Mouse (Mus musculus) fibroblast of lung, adult 2 months (primary cell): ENCODE measurements at regions not wholly inside any gene's neighbourhood (a gene's known extent, or its start where the extent isn't known, plus 50 kb on each side); places are given as distances from the start of the nearest gene placed in this dataset.

Experiments
- DNase-seq: peaks from one replicate; pipeline ENCODE4 v3.0.0-alpha.2; 2011; ENCODE audit warnings: low read depth

DNA sequence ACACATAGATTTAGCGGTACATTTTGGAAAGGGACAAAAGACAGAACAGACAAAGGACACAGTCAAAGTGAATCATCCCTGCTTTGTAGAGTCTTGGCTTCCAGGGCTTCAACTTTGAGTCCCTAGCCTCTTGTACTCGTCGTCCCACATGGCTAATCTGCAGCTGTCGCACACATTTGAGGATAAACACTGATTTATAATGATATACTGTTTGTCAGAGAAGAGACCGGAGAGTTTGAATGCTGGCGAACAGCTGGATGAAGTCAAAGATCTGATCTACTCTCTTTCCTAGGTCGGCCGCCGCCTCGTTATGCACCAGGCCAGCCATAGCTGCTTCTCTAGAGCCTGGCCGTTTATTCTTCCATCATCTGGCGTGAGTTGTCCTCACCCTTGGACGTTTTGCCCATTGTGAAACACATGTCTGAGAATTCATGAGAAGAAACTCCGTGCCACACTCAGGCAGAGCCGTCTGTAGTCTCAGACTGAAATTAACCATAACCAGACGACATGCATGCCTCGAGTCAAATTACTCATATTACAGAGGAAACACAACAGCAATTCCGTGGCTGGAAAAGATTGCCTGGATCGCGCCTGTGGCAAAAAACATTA lies 448.4 kb upstream of the Rgma start:
- DNase-seq: peak; percentile 59

DNA sequence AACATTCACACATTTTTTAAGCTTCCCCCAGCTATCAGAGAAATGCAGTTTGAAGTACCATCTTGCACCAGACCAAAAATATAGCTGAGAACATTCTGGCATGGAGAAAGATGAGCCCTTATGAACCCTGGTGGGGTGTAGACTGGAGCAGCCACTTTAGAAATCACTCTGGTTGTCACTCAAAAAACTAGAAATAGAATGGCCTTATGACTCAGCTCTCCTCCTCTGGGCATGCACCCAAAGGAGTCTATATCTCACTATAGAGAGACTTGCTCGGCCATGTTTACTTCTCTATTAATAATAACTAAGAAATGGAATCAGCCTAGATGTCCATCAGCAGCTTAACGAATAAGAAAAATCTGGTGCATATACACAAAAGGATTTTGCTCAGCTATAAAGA lies 436.5 kb upstream of the Rgma start:
- no peak for DNase-seq

DNA sequence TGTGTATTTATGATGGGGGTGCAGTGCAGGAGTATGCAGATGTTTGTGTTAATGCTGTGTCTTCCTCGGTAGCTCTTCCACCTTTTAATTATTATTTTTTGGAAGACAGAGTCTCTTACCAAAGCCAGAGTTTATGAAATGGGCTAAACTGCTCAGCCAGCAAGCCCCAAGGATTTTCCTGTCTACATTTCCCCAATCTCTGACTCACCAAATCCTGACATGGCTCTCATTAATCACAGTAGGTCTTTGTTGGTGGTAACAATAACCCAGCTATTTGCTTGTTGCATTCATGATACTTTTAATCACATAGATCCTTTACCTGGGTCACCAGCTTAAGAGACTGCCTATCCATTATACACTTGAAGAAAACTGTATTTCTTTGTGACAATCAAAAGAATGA lies 427.8 kb upstream of the Rgma start:
- DNase-seq: peak; percentile 13

DNA sequence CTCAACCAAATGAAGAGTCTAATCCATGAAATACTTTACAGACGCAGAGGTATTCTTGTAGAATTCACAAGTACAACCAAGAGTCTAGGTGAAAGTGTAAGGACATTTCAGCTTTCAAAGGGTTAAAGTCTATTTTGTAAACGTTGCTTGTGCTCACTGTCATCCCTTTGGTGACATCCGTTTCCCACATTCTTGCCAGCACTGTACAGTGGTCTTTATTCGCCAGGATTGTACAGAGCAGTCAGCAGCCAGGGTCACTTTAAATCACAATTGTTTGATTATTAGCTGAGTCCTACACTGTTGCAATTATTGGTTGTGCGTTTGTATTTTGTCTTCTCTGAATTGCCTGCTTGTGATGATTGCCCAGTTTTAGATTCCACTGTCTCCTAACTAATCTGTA lies 427.3 kb upstream of the Rgma start:
- no peak for DNase-seq

DNA sequence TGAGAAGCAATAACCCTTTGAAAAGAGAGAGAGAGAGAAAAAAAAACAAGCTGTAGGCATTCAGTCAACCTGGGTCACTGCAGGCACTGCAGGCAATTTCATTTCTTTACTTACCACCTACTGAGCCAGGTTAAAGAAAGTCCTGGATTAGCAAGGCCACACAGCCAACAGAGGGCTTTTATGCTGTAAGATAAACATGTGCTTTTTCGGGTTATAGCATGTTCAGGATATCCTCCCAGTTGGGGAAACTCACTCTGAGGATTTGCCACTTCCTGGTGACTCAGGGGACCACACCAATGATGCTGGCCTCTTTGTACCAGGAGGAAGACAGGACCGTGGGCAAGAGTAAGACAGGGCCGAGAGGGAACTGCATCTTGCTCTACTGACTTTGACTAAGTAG lies 426.6 kb upstream of the Rgma start:
- DNase-seq: no peak

DNA sequence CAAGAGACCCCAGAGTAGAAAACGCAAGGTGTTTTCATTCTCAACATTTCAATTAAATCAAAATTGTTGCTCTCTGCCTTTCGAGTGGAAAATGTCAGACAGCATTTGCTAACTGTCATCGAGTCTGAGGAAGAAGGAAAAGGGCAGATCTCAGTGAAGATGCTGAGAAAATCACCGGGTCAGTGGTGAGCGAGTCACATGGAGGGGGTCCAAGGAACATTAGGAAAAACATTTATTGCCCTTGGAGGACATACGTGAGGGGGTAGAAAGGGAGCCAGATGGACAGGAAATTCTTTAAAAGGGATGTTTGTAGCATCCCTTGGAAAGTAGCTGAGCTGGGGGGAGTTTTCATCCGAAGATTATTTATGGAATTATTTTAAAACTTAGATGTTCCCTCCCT lies 425.4 kb upstream of the Rgma start:
- DNase-seq: no peak

DNA sequence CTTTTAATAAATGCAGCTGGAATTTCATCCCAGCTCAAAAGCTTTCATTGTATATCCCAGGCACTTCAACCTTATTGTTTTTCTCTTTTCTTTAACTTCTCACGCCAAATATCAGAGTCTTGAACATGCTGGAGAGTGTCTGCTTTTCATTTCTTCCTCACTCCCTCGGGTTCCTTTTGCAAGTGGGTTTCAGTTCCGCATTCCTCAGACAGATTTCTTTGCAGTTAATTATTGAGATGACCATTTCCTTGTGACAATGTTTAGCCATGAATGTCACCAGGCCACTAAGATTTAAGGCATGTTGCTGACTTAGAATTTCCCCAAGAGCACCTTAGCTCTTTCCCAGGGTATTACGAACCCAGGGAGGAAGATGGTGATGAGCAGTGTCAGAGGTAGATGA lies 417.6 kb upstream of the Rgma start:
- no peak for DNase-seq

DNA sequence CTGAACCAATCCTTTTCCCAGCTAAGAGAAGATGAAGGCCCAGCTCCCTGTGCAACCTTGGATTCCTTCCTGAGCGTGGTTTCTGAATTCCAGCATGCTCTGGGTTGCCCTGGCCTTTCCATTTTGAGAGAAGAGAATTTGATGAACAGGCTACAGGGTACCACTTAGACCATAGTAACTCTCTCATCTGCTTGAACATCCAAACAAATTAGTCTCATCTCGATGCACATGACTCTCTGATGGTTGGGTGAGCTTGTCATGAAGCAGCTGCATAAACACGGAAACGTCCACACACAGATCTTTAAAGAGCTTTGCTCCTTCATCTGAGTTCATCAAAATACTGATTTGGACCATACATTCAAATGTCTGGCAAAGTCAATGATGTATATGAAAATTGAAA lies 414.0 kb upstream of the Rgma start:
- DNase-seq: no peak

DNA sequence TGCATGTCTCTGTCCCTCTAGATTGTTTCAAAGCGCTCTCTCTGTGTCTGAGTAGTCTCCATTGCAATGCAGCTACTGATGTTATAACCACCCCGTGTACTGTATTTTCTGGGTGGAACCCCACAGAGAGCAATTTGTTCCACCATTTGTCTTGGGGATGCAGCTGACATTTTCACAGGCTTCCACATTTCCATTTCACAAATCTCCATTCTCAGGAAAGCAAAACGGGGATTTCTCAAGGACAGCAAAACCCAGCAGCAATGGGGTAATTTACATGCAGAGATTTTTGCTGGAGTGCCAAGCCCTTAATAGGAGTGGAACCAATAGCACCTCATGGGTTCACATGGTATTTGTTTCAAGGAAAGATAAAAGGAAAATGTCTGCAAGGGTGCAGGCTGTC lies 412.5 kb upstream of the Rgma start:
- DNase-seq: no peak

DNA sequence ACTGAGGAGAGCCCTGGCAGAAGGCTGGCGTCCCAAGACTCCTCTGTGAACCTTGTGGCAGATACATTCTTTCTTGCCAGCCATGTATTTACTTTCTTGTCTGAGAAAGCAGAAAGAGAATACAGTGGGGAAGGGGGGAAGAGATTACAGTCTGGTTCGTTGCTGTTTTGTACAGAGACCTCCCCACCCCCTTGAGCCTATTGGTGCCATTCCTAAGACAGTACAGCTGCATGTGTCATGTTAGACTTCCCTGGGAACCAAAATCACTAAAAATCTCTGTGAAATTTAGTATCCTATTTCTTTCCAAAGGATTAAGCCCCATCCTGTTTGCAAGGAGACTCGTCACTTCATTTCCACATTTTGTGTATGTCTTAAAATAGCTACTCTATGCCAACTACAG lies 411.4 kb upstream of the Rgma start:
- no peak for DNase-seq

DNA sequence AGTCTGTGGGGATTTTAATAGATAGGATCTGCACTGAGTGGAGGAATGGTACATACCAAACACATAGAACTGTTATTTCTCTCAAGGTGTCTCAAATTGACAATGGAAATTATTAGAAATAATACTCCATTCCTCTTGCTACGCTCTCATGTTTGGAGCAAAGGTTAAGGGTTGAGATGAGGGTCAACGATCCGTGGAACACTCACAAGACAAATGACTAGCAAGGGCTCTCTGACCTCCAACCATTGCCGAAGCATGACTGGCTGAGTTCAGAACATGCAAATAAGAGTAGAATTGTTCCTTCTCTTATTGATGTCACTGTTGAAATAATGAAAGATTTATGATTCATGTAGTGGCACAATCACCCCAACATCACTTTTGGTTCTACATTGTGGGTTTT lies 407.1 kb upstream of the Rgma start:
- no peak for DNase-seq

DNA sequence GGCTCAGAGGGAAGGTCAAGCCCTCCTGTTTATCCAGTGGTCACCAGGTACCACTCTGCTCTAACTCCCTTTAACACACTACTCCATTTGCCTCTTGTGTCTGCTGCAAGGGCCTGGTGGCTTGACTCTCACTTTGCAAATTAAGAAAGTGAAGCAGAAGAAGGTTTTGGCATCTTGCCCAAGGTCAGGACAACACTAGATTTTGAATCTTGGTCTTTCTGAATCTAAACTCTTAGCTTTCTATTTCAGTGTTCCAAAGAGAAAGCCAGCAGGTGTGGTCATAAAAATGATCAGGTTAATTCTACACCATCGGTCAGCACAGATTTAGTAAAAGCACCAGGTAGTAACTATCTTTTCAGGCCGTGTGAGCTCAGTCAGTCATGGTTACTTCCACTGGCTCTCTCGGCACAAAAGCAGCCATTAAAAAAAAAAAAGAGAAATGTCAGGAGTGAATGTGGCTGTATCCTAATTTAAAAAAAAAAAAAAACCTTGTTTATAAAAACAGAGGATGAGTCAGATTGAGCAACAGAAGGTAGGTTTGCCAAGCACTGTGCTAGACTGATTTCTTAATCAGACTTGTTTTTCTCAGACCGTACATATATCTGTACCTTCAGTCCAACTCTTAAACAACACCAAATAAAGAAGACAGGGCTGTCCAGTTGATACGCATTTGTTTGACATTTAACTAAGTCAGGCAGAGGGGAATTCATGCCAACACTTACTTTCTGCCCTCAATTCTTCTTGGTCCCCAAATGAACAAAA lies 403.6 kb upstream of the Rgma start:
- DNase-seq: peak; percentile 14

DNA sequence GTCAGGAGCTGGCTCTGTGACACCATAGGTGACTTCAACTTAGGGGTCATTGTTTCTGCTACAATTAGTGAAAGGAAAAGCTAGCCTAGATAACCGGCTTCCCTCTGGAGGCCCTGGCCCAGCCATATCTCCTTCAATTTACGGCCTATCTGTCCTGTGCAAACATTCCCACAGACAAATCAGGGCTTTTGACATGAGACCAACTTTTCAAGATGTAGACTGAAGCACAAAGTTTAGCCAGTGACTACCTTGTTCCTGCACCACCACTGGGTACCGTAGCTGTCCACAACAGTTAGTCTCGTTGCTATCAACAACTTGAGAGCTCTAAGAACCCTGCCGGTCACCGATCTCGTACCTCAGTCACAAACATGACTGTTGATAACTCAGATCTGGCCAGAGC lies 402.9 kb upstream of the Rgma start:
- DNase-seq: no peak

DNA sequence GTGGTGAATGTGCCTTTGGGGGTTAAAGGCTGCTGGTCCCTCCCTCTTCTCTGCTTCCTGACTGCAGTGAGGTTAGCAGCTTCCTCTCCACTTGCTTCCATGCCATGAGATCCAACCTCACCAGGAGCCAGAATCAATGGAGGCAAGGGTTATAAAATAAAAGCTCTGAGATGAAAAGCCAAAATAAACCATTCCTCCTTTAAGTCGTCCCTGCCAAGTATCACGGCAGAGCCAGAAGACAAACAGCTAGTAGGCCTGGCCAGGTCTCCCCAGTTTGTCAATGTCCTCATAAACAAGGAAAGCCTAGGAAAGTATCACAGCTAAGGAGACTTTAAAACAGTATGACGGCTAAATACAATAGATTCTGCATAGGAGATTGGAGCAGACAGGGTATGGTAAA lies 401.5 kb upstream of the Rgma start:
- no peak for DNase-seq

DNA sequence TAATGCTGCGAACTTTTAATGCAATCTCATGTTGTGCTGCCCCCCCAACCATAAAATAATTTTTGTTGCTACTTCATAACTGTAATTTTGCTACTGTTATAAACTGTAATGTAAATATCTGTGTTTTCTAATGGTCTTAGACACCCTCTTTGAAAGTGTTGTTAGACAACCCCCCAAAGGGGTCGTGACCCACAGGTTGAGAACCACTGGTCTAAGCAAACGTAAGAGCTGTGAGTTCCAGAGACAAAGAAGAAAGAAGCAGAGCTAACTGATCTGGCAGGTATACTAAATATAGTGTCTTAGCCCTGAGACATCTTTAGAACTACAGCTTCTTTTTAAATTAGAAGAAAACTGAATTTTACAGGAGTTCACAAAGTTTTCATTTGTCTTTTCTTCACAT lies 400.9 kb upstream of the Rgma start:
- no peak for DNase-seq

DNA sequence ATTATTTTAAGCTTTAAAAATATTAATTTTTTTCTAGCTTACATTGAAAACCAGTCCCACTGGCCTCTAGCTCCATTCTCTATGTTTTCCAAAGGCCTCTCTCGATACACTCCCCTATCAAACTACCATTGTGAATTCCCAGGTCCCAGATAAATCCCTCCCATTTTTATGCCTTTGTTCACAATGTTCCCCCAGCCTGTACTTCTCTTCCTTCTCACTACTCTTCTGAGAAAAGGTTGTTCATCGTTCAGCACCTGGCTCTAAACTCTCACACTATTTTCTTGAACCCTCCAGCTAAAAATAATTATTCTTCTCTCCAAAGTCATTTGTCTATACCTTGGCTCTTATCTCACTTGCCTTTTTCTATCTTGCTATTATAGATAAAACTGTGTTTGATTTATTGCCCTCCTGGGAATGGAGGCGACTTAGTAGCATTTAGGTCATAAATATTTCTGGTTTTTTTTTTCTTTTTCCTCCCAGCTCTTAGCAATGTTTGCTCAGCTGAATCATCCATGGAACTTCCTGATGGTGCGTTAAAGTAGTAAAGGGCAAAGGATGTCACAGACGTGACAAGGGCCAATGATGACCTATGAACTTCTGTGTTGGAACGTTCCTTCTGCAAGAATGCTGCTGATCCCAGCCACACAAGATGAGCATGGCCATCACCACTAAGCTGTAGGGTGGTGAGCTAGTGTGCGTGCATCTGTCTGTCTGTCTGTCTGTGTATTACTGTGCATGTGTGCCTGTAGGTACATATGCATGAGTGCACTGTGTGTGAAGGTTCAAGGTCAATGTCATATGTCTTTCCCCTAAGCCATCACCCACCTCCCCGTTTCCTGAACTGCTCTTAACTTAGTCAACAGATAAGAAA lies 384.5 kb upstream of the Rgma start:
- DNase-seq: no peak

DNA sequence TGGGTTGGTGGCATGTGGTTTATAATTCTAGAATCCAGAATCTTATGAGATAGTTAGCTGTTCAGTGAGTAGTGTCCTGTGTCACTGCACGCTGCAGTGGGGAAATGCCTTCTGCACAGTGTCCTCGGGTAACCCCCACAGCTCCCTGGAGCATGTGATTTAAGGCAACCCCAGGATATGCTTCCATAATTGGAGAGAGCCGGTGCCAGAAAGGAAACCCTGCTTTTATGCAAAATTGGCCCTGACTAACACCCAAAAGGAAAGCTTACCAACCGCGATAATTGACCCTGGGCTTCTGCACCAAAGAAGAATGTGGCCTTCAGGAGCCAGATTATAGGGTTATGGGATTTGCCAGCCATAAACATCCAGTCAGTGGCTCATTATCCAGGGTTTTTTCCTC lies 376.9 kb upstream of the Rgma start:
- peak; percentile 11 for DNase-seq

DNA sequence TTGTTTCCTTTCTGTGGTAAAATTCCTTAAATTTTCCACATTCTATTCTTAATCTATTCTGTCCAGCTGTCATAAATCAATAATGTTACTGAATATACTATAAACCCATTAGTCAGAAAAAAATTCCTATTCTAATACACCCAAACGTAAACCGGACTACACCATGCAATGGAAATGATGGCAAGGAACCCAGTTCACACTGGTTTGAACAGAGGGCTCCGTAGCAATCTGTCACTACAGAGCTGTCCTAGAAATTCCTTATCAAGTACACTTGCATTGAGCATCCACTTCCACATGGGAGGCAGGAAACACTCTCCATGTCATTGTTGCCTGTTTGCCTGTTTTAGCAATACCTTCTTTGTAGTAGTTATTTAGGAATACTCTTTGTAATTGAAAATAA lies 356.2 kb upstream of the Rgma start:
- DNase-seq: no peak

DNA sequence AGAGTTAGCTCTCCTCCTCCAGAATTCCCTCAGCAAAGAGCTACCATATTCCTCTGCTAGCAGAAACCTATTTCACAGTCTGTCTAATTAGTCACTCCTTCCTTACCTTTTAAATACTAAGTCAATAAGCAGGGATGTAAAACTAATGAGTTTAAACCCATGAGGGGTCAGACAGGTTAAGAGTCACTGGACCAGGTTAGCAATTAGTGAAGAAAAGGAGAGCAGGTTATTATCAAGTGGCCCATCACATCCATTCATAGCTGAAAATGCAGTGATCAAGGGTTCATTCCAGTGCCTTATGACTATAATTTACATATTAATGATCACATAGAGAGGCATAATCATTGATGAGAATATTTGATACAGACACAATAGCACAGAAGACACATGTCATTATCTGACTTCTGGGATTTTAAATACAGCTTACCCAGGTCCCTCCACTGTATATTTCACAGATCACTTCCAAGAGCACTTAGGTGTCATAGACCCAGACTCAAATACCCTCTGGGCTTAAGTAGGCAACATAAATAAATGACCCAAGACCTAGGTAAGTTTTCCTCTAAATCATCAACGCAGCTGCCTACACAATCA lies 355.4 kb upstream of the Rgma start:
- no peak for DNase-seq

DNA sequence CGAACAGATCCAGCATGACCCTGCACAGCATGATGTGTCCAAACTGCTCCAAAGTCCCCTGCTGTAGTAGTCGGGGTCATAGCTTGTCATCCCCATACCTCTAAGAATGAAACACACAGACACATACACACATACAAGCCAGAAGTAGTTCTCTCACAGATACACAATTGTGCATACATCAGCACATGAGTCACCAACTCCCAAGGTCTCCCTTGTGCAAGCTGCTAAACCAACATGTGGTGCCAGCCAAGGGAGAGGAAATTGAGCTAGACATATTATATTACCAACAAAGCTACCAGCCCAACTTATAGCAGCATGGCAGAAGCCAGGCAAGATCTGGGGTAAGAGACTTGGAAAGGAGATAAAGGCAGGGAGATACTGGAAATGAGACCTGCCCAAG lies 353.5 kb upstream of the Rgma start:
- peak; percentile 27 for DNase-seq

DNA sequence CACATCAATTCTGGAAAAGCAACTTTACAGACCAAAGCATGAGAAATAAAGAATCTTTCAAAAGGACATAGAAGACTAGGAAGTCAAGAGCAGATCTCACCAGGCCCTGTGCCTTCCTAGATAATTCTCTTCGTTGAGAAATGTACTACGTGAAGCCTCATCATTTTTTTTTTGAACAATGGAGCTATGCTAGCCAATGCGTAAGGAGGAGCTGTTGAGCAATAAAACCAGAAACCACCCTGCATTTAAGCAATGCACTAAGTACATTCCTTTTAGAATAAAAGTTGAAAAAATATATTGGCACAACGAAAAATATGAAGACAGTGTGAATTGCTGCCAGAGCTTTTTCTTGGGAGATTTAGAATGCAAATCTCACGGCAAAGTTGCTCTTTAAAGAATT lies 349.7 kb upstream of the Rgma start:
- DNase-seq: no peak

DNA sequence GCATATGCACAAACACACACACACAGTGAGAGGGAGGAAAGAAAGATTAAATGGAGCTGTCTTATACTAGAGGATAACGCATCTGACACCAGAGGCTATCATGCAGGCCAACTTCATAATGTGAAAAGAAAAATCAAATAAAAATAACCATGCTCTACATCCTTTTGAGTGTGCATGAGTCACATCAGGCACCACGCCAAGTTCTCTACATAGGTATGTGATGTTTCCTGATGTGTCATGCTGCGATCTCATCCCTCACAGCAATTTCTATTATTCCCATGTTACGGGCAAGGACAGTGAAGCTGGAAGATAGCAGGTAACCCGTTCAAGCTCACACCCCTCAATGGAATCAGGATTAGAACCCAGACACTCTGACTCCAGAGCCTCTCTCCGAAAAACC lies 346.4 kb upstream of the Rgma start:
- no peak for DNase-seq

DNA sequence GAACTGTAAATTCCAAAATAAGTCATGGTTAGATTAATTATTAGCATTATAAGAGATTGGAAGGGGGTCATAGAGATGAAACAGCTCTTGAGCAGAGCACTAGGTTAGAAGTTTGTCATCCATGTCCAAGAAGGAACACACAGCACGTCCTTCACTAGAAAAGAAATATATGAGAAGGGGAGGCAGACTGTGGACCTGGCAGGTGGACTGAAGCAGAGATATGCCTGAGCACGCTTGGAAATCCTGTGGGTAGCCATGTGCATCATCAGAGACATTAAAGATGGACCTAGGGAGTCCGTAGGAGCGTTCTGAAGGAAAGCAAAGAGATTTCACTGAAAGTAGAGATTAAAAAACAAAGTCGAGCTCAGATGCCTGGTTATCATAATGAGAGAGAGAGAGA lies 343.9 kb upstream of the Rgma start:
- no peak for DNase-seq
